Mouse (Mus musculus): ENCODE results near the gene Mapk7. TPM values are rescaled to one million over a fixed set of nuclear protein-coding genes. Genes with fewer than 3 reads are reported as not detected.
A peak's percentile ranks its signal among the peaks of the same experiment; 100 is the strongest.

Mapk7 gene
- polyA plus RNA-seq, 1 experiment from 2014 or later: 57.9 TPM

GRCm38 (mm10) chr11:61476786-61477382, 17.3 kb downstream of the Mapk7 start:
- Histone ChIP-seq H3K27me3 (ENCODE audit: control insufficient read depth, insufficient read depth, low read length) (no peaks in the 10 kb centered on the region), H3K9ac (peak overlapping the region; percentile 21; the same call in 1 of the 2 replicates), H3K4me1 (replicated peaks; ENCODE audit: control insufficient read depth, insufficient read depth, low read length) (peaks cover 11% of the 10 kb centered on the region), H3K27ac (no peak overlapping the region), H3K4me3 (replicated peaks; ENCODE audit: low read length) (no peak overlapping the region), H3K4me2 (replicated peaks) (peak overlapping the region; percentile 38), H3K36me3 (replicated peaks; ENCODE audit: control insufficient read depth, insufficient read depth) (no peaks in the 10 kb centered on the region), H3K9me3 (ENCODE audit: control insufficient read depth, low read length) (no peaks in the 10 kb centered on the region)
- no peak for ATAC-seq (ENCODE audit: low FRiP score)
- WGBS: 49% methylated on average over 12 of the region's 12 CpGs
- DNase-seq (ENCODE audit: low spot score): no peak

GRCm38 (mm10) chr11:61473630-61474029, 20.6 kb downstream of the Mapk7 start:
- Histone ChIP-seq H3K4me1 (replicated peaks; ENCODE audit: control insufficient read depth, insufficient read depth, low read length) (peaks cover 11% of the 10 kb centered on the region), H3K4me2 (replicated peaks) (no peak overlapping the region), H3K36me3 (replicated peaks; ENCODE audit: control insufficient read depth, insufficient read depth) (no peaks in the 10 kb centered on the region), H3K4me3 (replicated peaks; ENCODE audit: low read length) (no peak overlapping the region), H3K9ac (no peak overlapping the region), H3K27me3 (ENCODE audit: control insufficient read depth, insufficient read depth, low read length) (no peaks in the 10 kb centered on the region), H3K27ac (no peak overlapping the region), H3K9me3 (ENCODE audit: control insufficient read depth, low read length) (no peaks in the 10 kb centered on the region)
- WGBS: 76% methylated on average over 4 of the region's 4 CpGs
- DNase-seq (ENCODE audit: low spot score) (no peak), ATAC-seq (ENCODE audit: low FRiP score) (no peak)

DNA sequence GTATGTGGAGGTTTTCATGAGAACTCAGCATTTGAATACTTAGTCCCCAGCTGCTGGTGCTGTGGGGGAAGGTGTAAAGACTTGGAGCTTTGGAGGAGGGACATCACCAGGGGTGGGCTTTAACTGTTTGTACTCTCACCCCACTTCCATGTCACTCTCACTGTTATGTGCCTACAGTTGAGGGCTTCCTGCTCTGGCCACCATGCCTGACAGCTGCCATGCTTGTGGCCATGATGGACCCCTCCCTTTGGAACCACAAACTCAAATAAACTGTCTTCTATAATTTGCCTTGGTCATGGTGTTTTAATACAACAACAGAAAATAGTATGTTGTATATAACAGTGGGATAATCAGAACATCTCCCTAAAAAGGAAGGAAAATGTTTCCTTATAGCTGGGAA, 23.3 kb downstream of the Mapk7 start:
- H3K9me3 ChIP-seq (ENCODE audit: control insufficient read depth, low read length): no peaks in the 10 kb centered on the region
- no peak for ATAC-seq (ENCODE audit: low FRiP score)
- no peak overlapping the region for H3K27ac ChIP-seq

GRCm38 (mm10) chr11:61469317-61469917, 24.8 kb downstream of the Mapk7 start:
- no peak for DNase-seq (ENCODE audit: low spot score)
- WGBS: 74% methylated on average over 7 of the region's 7 CpGs

More for the DNA sequence above, 23.3 kb downstream of the Mapk7 start:
- Histone ChIP-seq H3K9ac (no peak overlapping the region), H3K4me1 (replicated peaks; ENCODE audit: control insufficient read depth, insufficient read depth, low read length) (no peaks in the 10 kb centered on the region), H3K4me2 (replicated peaks) (no peak overlapping the region), H3K27me3 (ENCODE audit: control insufficient read depth, insufficient read depth, low read length) (no peaks in the 10 kb centered on the region), H3K4me3 (replicated peaks; ENCODE audit: low read length) (no peak overlapping the region), H3K36me3 (replicated peaks; ENCODE audit: control insufficient read depth, insufficient read depth) (no peaks in the 10 kb centered on the region)
- no peak for DNase-seq (ENCODE audit: low spot score)

DNA sequence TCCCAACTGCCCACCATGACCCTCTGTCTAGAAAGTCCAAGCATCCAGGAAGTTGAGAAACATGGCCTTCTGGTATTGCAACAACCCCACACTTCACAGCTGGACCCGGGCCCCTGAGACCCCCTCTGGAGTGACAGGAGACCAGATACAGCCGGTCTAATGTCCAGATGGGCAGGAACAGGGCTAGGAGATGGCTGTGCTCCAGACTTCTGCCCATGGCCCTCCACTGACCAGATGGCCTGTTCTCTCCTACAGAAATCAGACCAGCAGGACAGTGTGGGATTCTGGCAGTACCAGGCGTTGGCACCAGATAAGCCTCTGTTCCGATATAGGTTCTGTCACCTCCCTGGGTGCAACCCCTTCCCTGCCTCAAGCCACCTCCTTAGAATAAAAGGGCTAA, 25.7 kb downstream of the Mapk7 start:
- Histone ChIP-seq H3K9ac (no peak overlapping the region), H3K4me2 (replicated peaks) (no peak overlapping the region), H3K4me3 (replicated peaks; ENCODE audit: low read length) (no peak overlapping the region), H3K9me3 (ENCODE audit: control insufficient read depth, low read length) (no peaks in the 10 kb centered on the region), H3K4me1 (replicated peaks; ENCODE audit: control insufficient read depth, insufficient read depth, low read length) (no peaks in the 10 kb centered on the region), H3K27me3 (ENCODE audit: control insufficient read depth, insufficient read depth, low read length) (no peaks in the 10 kb centered on the region), H3K36me3 (replicated peaks; ENCODE audit: control insufficient read depth, insufficient read depth) (no peaks in the 10 kb centered on the region), H3K27ac (no peak overlapping the region)
- ATAC-seq (ENCODE audit: low FRiP score) (no peak), DNase-seq (ENCODE audit: low spot score) (no peak)
- WGBS: 87% methylated on average over 4 of the region's 4 CpGs

More at GRCm38 (mm10) chr11:61469317-61469917, 24.8 kb downstream of the Mapk7 start:
- no peak for ATAC-seq (ENCODE audit: low FRiP score)
- H3K36me3 ChIP-seq (replicated peaks; ENCODE audit: control insufficient read depth, insufficient read depth): no peaks in the 10 kb centered on the region
- no peaks in the 10 kb centered on the region for H3K9me3 ChIP-seq (ENCODE audit: control insufficient read depth, low read length)
- no peak overlapping the region for H3K4me2 ChIP-seq (replicated peaks)
- H3K4me3 ChIP-seq (replicated peaks; ENCODE audit: low read length): no peak overlapping the region
- no peaks in the 10 kb centered on the region for H3K27me3 ChIP-seq (ENCODE audit: control insufficient read depth, insufficient read depth, low read length)
- no peak overlapping the region for H3K27ac ChIP-seq
- no peaks in the 10 kb centered on the region for H3K4me1 ChIP-seq (replicated peaks; ENCODE audit: control insufficient read depth, insufficient read depth, low read length)
- no peak overlapping the region for H3K9ac ChIP-seq

DNA sequence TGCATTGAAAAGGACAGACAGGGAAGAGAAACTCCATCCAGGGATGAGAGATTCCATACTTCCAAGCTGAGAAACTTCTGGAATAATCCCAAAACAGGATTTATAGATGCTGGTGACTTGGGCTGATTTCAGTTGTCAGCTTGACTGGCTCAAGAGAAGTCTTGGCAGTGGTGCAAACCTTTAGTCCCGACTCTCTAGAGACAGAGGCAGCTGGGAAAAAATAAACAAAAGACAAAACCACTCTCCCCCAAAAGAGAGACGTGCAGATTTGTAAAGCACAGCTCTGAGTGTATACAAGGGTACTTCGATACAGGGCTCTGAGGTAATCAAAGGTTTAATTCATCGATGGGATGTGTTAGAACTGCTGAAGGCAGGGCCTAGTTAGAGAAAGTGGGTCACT, 28.8 kb downstream of the Mapk7 start:
- Histone ChIP-seq H3K9me3 (ENCODE audit: control insufficient read depth, low read length) (no peaks in the 10 kb centered on the region), H3K4me2 (replicated peaks) (no peak overlapping the region), H3K9ac (no peak overlapping the region), H3K27me3 (ENCODE audit: control insufficient read depth, insufficient read depth, low read length) (no peaks in the 10 kb centered on the region), H3K4me1 (replicated peaks; ENCODE audit: control insufficient read depth, insufficient read depth, low read length) (no peaks in the 10 kb centered on the region), H3K36me3 (replicated peaks; ENCODE audit: control insufficient read depth, insufficient read depth) (no peaks in the 10 kb centered on the region), H3K4me3 (replicated peaks; ENCODE audit: low read length) (no peak overlapping the region), H3K27ac (no peak overlapping the region)
- no peak for DNase-seq (ENCODE audit: low spot score)
- WGBS: 61% methylated on average over 4 of the region's 4 CpGs
- ATAC-seq (ENCODE audit: low FRiP score): no peak

- no peak for DNase-seq (ENCODE audit: low spot score)
- H3K27ac ChIP-seq: no peak overlapping the region
- H3K4me3 ChIP-seq (replicated peaks; ENCODE audit: low read length): no peak overlapping the region
- H3K9me3 ChIP-seq (ENCODE audit: control insufficient read depth, low read length): no peaks in the 10 kb centered on the region
- no peak for ATAC-seq (ENCODE audit: low FRiP score)
- WGBS: 76% methylated on average over 2 of the region's 2 CpGs
- H3K4me2 ChIP-seq (replicated peaks): no peak overlapping the region
- H3K27me3 ChIP-seq (ENCODE audit: control insufficient read depth, insufficient read depth, low read length): no peaks in the 10 kb centered on the region
- no peaks in the 10 kb centered on the region for H3K36me3 ChIP-seq (replicated peaks; ENCODE audit: control insufficient read depth, insufficient read depth)
- H3K9ac ChIP-seq: no peak overlapping the region
- H3K4me1 ChIP-seq (replicated peaks; ENCODE audit: control insufficient read depth, insufficient read depth, low read length): no peaks in the 10 kb centered on the region
Measured at GRCm38 (mm10) chr11:61464071-61464470, 30.1 kb downstream of the Mapk7 start.

DNA sequence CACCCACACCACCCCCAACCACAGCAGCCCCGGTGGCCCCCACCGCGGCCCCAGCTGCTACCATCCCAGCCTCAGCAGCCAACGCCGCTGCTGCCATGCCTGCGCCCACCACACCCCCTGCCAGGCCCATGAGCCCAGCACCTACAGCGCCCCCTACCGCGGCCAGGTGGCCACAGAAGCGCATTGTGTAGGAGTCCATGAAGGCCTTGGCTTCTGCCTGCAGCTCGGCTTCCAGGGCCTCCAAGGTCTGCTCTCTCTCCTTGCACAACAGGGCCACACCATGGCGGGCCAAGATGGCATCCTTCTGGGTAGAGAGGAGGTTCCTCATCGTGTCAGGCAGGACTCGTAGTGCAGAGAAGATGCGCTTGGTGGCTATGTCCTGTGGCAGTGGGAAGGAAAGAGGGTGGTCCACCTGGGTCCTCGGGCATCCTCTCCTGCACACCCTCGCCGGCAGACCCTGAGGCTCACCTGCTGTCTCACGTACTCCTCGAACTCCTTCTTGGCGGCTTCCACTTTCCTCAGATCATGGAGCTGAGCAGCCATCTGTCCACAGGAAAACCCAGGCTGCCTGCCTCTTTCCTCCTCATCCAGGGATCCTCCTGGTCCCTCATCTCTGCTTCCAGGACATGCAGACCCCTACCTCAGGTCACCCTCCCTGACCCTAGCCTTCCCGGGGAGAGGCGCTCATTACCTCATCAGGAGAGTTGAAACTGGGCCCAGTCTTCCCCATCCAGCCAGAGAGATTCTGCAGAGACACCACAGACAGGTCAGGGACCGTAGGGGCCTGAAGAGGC, 44.5 kb downstream of the Mapk7 start:
- no peak overlapping the region for H3K9ac ChIP-seq
- no peaks in the 10 kb centered on the region for H3K27me3 ChIP-seq (ENCODE audit: control insufficient read depth, insufficient read depth, low read length)
- no peak for DNase-seq (ENCODE audit: low spot score)
- no peaks in the 10 kb centered on the region for H3K9me3 ChIP-seq (ENCODE audit: control insufficient read depth, low read length)
- peaks cover 34% of the 10 kb centered on the region for H3K4me1 ChIP-seq (replicated peaks; ENCODE audit: control insufficient read depth, insufficient read depth, low read length)
- H3K27ac ChIP-seq: no peak overlapping the region
- no peak for ATAC-seq (ENCODE audit: low FRiP score)
- WGBS: 74% methylated on average over 24 of the region's 24 CpGs
- no peak overlapping the region for H3K4me2 ChIP-seq (replicated peaks)
- no peaks in the 10 kb centered on the region for H3K36me3 ChIP-seq (replicated peaks; ENCODE audit: control insufficient read depth, insufficient read depth)
- H3K4me3 ChIP-seq (replicated peaks; ENCODE audit: low read length): no peak overlapping the region

- H3K4me3 ChIP-seq (replicated peaks; ENCODE audit: low read length): no peak overlapping the region
- ATAC-seq (ENCODE audit: low FRiP score) (no peak), DNase-seq (ENCODE audit: low spot score) (no peak)
- no peaks in the 10 kb centered on the region for H3K9me3 ChIP-seq (ENCODE audit: control insufficient read depth, low read length)
- no peak overlapping the region for H3K27ac ChIP-seq
- no peak overlapping the region for H3K9ac ChIP-seq
- no peaks in the 10 kb centered on the region for H3K27me3 ChIP-seq (ENCODE audit: control insufficient read depth, insufficient read depth, low read length)
- H3K4me2 ChIP-seq (replicated peaks): no peak overlapping the region
- H3K4me1 ChIP-seq (replicated peaks; ENCODE audit: control insufficient read depth, insufficient read depth, low read length): peaks cover 27% of the 10 kb centered on the region
- WGBS: 80% methylated on average over 9 of the region's 9 CpGs
- H3K36me3 ChIP-seq (replicated peaks; ENCODE audit: control insufficient read depth, insufficient read depth): no peaks in the 10 kb centered on the region
Measured at GRCm38 (mm10) chr11:61448599-61449225, 45.5 kb downstream of the Mapk7 start.
